Mouse (Mus musculus): ENCODE measurements around the gene Cpeb3. TPM values are rescaled to one million over a fixed set of nuclear protein-coding genes. Genes with fewer than 3 reads are reported as not detected.
"Not testable (repeated sequence)": the region's sequence is repeated elsewhere in the genome, so short reads cannot be mapped to it uniquely, and the experiment has no call there.

The Cpeb3 gene
- polyA plus RNA-seq, 1 experiment from 2014 or later, result 0.91 TPM

DNA sequence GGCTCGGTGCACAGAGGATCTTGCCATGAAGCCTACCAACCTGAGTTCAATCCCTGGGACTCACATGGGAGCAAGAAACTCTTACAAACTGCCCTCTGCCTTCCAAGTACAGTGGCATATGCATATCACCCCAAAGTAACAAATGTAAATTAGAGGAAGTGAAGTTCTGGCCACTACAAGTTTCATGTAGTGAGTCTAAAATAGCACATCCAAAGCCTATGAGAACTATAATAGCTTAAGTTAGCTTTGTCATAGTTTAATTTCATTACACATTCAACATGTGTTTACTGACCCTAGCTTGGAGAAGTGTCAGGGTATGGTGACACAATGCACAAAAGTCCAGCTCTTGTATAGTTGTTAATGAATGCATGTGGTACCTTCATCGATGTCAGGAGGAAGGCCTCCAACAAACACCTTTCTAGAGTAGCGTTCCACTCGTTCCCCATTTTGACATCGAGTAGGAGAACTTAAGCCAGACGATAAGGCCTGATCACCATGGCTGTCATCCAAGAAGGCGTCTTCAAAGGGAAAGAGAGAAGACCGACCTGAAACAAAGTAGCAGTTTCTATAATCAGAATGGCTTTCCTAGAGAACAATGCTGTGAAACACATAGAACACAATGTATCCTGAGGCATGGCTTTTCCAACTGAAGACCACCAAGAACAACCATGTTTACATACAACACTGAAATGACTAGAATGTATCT, 120.2 kb downstream of the Cpeb3 start:
- DNase-seq (ENCODE audit: low spot score) (no peak), ATAC-seq (replicated peaks; ENCODE audit: insufficient number of reproducible peaks, low FRiP score, low TSS enrichment, low read depth) (no peak)
- Histone ChIP-seq H3K4me2 (ENCODE audit: low read depth, low read length) (no peak overlapping the region), H3K9ac (replicated peaks; ENCODE audit: low read length) (no peak overlapping the region), H3K27ac (replicated peaks; ENCODE audit: low read depth, low read length) (no peak overlapping the region), H3K4me3 (ENCODE audit: low read depth, low read length) (no peak overlapping the region), H3K4me1 (ENCODE audit: control insufficient read depth, insufficient read depth, low read length) (no peaks in the 10 kb centered on the region), H3K36me3 (replicated peaks; ENCODE audit: control insufficient read depth, insufficient read depth, low read depth, low read length) (no peaks in the 10 kb centered on the region), H3K27me3 (ENCODE audit: control insufficient read depth, insufficient read depth, low read length) (no peaks in the 10 kb centered on the region), H3K9me3 (replicated peaks; ENCODE audit: control insufficient read depth, low read length) (no peaks in the 10 kb centered on the region)
- 90% methylated on average over 8 of the region's 8 CpGs for WGBS

- Histone ChIP-seq H3K27me3 (ENCODE audit: control insufficient read depth, insufficient read depth, low read length) (no peaks in the 10 kb centered on the region), H3K4me1 (ENCODE audit: control insufficient read depth, insufficient read depth, low read length) (no peaks in the 10 kb centered on the region), H3K27ac (replicated peaks; ENCODE audit: low read depth, low read length) (no peak overlapping the region), H3K4me3 (ENCODE audit: low read depth, low read length) (no peak overlapping the region), H3K4me2 (ENCODE audit: low read depth, low read length) (no peak overlapping the region), H3K9me3 (replicated peaks; ENCODE audit: control insufficient read depth, low read length) (no peaks in the 10 kb centered on the region), H3K9ac (replicated peaks; ENCODE audit: low read length) (no peak overlapping the region), H3K36me3 (replicated peaks; ENCODE audit: control insufficient read depth, insufficient read depth, low read depth, low read length) (no peaks in the 10 kb centered on the region)
- DNase-seq (ENCODE audit: low spot score) (no peak), ATAC-seq (replicated peaks; ENCODE audit: insufficient number of reproducible peaks, low FRiP score, low TSS enrichment, low read depth) (no peak)
- WGBS, result 76% methylated on average over 3 of the region's 3 CpGs
Observed at GRCm38 (mm10) chr19:37084546-37084945, 123.9 kb downstream of the Cpeb3 start.

GRCm38 (mm10) chr19:37081467-37081866, 126.9 kb downstream of the Cpeb3 start:
- WGBS, result 62% methylated on average over 6 of the region's 6 CpGs
- Histone ChIP-seq H3K4me3 (ENCODE audit: low read depth, low read length) (no peak overlapping the region), H3K36me3 (replicated peaks; ENCODE audit: control insufficient read depth, insufficient read depth, low read depth, low read length) (no peaks in the 10 kb centered on the region), H3K4me2 (ENCODE audit: low read depth, low read length) (no peak overlapping the region), H3K4me1 (ENCODE audit: control insufficient read depth, insufficient read depth, low read length) (no peaks in the 10 kb centered on the region), H3K27ac (replicated peaks; ENCODE audit: low read depth, low read length) (no peak overlapping the region), H3K27me3 (ENCODE audit: control insufficient read depth, insufficient read depth, low read length) (no peaks in the 10 kb centered on the region), H3K9ac (replicated peaks; ENCODE audit: low read length) (no peak overlapping the region), H3K9me3 (replicated peaks; ENCODE audit: control insufficient read depth, low read length) (no peaks in the 10 kb centered on the region)
- ATAC-seq (replicated peaks; ENCODE audit: insufficient number of reproducible peaks, low FRiP score, low TSS enrichment, low read depth) (no peak), DNase-seq (ENCODE audit: low spot score) (no peak)

DNA sequence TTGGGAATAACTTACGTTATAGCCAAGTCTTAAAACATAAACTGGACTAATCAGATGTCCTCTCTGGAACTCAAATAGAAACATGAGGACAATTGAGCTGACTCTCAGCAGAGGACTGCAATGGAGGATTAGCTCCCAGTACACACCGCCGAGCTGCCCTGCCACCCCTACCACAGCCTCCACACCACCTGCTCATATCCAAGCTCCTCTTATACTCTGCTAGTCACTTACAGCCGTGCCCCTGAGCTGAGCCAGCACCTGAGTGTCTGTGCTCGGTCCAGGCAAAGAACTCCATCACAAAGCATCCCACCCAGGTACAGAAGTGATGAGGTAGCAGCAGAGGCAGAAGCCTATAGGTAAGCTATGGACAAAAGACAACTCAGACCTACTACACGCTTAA, 129.2 kb downstream of the Cpeb3 start:
- WGBS, result 85% methylated on average over 6 of the region's 6 CpGs
- Histone ChIP-seq H3K9ac (replicated peaks; ENCODE audit: low read length) (no peak overlapping the region), H3K4me2 (ENCODE audit: low read depth, low read length) (no peak overlapping the region), H3K9me3 (replicated peaks; ENCODE audit: control insufficient read depth, low read length) (no peaks in the 10 kb centered on the region), H3K27me3 (ENCODE audit: control insufficient read depth, insufficient read depth, low read length) (no peaks in the 10 kb centered on the region), H3K4me1 (ENCODE audit: control insufficient read depth, insufficient read depth, low read length) (no peaks in the 10 kb centered on the region), H3K36me3 (replicated peaks; ENCODE audit: control insufficient read depth, insufficient read depth, low read depth, low read length) (no peaks in the 10 kb centered on the region), H3K27ac (replicated peaks; ENCODE audit: low read depth, low read length) (no peak overlapping the region), H3K4me3 (ENCODE audit: low read depth, low read length) (no peak overlapping the region)
- ATAC-seq (replicated peaks; ENCODE audit: insufficient number of reproducible peaks, low FRiP score, low TSS enrichment, low read depth), result no peak
- DNase-seq (ENCODE audit: low spot score), result no peak

DNA sequence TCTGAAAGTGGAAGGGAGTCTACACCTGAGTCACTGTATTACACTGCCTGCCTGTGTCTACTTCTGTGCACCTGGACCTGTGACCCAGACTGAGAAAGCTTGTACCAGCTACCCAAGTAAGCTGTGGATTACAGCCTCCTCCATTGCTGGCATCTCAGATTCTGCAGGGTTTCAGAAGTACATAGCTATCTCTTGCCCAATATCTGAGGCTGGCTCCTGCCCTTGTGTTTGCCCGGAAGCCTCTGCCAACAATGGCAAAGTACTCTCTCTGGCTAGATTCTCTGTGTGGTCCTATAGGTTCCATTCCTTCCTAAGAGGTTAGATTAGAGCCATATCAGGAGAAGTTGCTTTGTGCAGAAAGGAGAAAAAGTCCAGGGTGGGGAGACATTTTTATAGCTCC, 129.8 kb downstream of the Cpeb3 start:
- Histone ChIP-seq H3K36me3 (replicated peaks; ENCODE audit: control insufficient read depth, insufficient read depth, low read depth, low read length) (no peaks in the 10 kb centered on the region), H3K27ac (replicated peaks; ENCODE audit: low read depth, low read length) (no peak overlapping the region), H3K4me2 (ENCODE audit: low read depth, low read length) (no peak overlapping the region), H3K4me1 (ENCODE audit: control insufficient read depth, insufficient read depth, low read length) (no peaks in the 10 kb centered on the region), H3K4me3 (ENCODE audit: low read depth, low read length) (no peak overlapping the region), H3K9me3 (replicated peaks; ENCODE audit: control insufficient read depth, low read length) (no peaks in the 10 kb centered on the region), H3K27me3 (ENCODE audit: control insufficient read depth, insufficient read depth, low read length) (no peaks in the 10 kb centered on the region), H3K9ac (replicated peaks; ENCODE audit: low read length) (no peak overlapping the region)
- 93% methylated on average over 1 of the region's 1 CpGs for WGBS
- ATAC-seq (replicated peaks; ENCODE audit: insufficient number of reproducible peaks, low FRiP score, low TSS enrichment, low read depth), result no peak
- no peak for DNase-seq (ENCODE audit: low spot score)

- no peaks in the 10 kb centered on the region for H3K4me1 ChIP-seq (ENCODE audit: control insufficient read depth, insufficient read depth, low read length)
- H3K4me3 ChIP-seq (ENCODE audit: low read depth, low read length), result no peak overlapping the region
- ATAC-seq (replicated peaks; ENCODE audit: insufficient number of reproducible peaks, low FRiP score, low TSS enrichment, low read depth), result no peak
- H3K27me3 ChIP-seq (ENCODE audit: control insufficient read depth, insufficient read depth, low read length), result no peaks in the 10 kb centered on the region
- no peaks in the 10 kb centered on the region for H3K36me3 ChIP-seq (replicated peaks; ENCODE audit: control insufficient read depth, insufficient read depth, low read depth, low read length)
- no peak overlapping the region for H3K27ac ChIP-seq (replicated peaks; ENCODE audit: low read depth, low read length)
- no peak for DNase-seq (ENCODE audit: low spot score)
- no peak overlapping the region for H3K4me2 ChIP-seq (ENCODE audit: low read depth, low read length)
- 50% methylated on average over 4 of the region's 4 CpGs for WGBS
- H3K9me3 ChIP-seq (replicated peaks; ENCODE audit: control insufficient read depth, low read length), result no peaks in the 10 kb centered on the region
- H3K9ac ChIP-seq (replicated peaks; ENCODE audit: low read length), result no peak overlapping the region
Observed at GRCm38 (mm10) chr19:37078064-37078463, 130.3 kb downstream of the Cpeb3 start.

GRCm38 (mm10) chr19:37077258-37077657, 131.1 kb downstream of the Cpeb3 start:
- not testable (repeated sequence) for ATAC-seq (replicated peaks; ENCODE audit: insufficient number of reproducible peaks, low FRiP score, low TSS enrichment, low read depth); H3K4me2 ChIP-seq (ENCODE audit: low read depth, low read length); H3K9ac ChIP-seq (replicated peaks; ENCODE audit: low read length); H3K36me3 ChIP-seq (replicated peaks; ENCODE audit: control insufficient read depth, insufficient read depth, low read depth, low read length); H3K27me3 ChIP-seq (ENCODE audit: control insufficient read depth, insufficient read depth, low read length); H3K27ac ChIP-seq (replicated peaks; ENCODE audit: low read depth, low read length); DNase-seq (ENCODE audit: low spot score); H3K9me3 ChIP-seq (replicated peaks; ENCODE audit: control insufficient read depth, low read length); H3K4me3 ChIP-seq (ENCODE audit: low read depth, low read length); H3K4me1 ChIP-seq (ENCODE audit: control insufficient read depth, insufficient read depth, low read length)
- WGBS, result 81% methylated on average over 4 of the region's 4 CpGs

GRCm38 (mm10) chr19:37076646-37077045, 131.8 kb downstream of the Cpeb3 start:
- Histone ChIP-seq H3K4me3 (ENCODE audit: low read depth, low read length) (no peak overlapping the region), H3K4me1 (ENCODE audit: control insufficient read depth, insufficient read depth, low read length) (no peaks in the 10 kb centered on the region), H3K9me3 (replicated peaks; ENCODE audit: control insufficient read depth, low read length) (no peaks in the 10 kb centered on the region), H3K27ac (replicated peaks; ENCODE audit: low read depth, low read length) (no peak overlapping the region), H3K27me3 (ENCODE audit: control insufficient read depth, insufficient read depth, low read length) (no peaks in the 10 kb centered on the region), H3K4me2 (ENCODE audit: low read depth, low read length) (no peak overlapping the region), H3K9ac (replicated peaks; ENCODE audit: low read length) (no peak overlapping the region), H3K36me3 (replicated peaks; ENCODE audit: control insufficient read depth, insufficient read depth, low read depth, low read length) (no peaks in the 10 kb centered on the region)
- 85% methylated on average over 4 of the region's 4 CpGs for WGBS
- DNase-seq (ENCODE audit: low spot score) (no peak), ATAC-seq (replicated peaks; ENCODE audit: insufficient number of reproducible peaks, low FRiP score, low TSS enrichment, low read depth) (no peak)
